Mouse (Mus musculus) embryonic facial prominence, embryonic 14.5 days (tissue): Measurements from ENCODE around the gene Cdc42ep2. TPM values are rescaled to one million over a fixed set of nuclear protein-coding genes. Genes with fewer than 3 reads are reported as not detected.

ENCODE experiments used
- ATAC-seq: fragments of 200-750 bp; cut with Nextera tagmentation; 2 replicates; pipeline ENCODE4 v1.8.0; 2017; ENCODE audit warnings: low read depth, moderate number of reproducible peaks, moderate TSS enrichment
- DNase-seq: peaks from one replicate; pipeline ENCODE4 v3.0.0-alpha.2; 2015; ENCODE audit warnings: low spot score
- H3K27ac ChIP-seq: fragments of 300-500 bp; sonication (generic); replicated peaks from 2 replicates; pipeline ENCODE4 v1.5.1; 2014; ENCODE audit warnings: low read depth, mild to moderate bottlenecking, low read length, moderate library complexity
- H3K27me3 ChIP-seq: fragments of 300-500 bp; sonication (generic); replicated peaks from 2 replicates; pipeline ENCODE4 v1.6.1; 2014; ENCODE audit warnings: low read length; ENCODE audit not compliant: control insufficient read depth, insufficient read depth
- H3K36me3 ChIP-seq: fragments of 300-500 bp; sonication (generic); 2 replicates; pipeline ENCODE4 v1.6.1; 2014; ENCODE audit warnings: low read length, mixed read lengths; ENCODE audit not compliant: control insufficient read depth, insufficient read depth
- H3K4me1 ChIP-seq: fragments of 300-500 bp; sonication (generic); 2 replicates; pipeline ENCODE4 v1.6.1; 2014; ENCODE audit warnings: antibody characterized with exemption, low read length; ENCODE audit not compliant: control insufficient read depth, insufficient read depth
- H3K4me2 ChIP-seq: fragments of 300-500 bp; sonication (generic); 2 replicates; pipeline ENCODE4 v1.6.1; 2014; ENCODE audit warnings: low read depth, mild to moderate bottlenecking, low read length, moderate library complexity, mixed read lengths
- H3K4me3 ChIP-seq: fragments of 300-500 bp; sonication (generic); 2 replicates; pipeline ENCODE4 v1.5.1; 2014; ENCODE audit warnings: low read depth, mild to moderate bottlenecking, low read length
- H3K9ac ChIP-seq: fragments of 300-500 bp; sonication (generic); 2 replicates; pipeline ENCODE4 v1.6.1; 2014; ENCODE audit warnings: low read depth, mild to moderate bottlenecking, low read length, moderate library complexity, mixed read lengths
- H3K9me3 ChIP-seq: fragments of 300-500 bp; sonication (generic); 2 replicates; pipeline ENCODE4 v1.6.1; 2016; ENCODE audit warnings: low read length; ENCODE audit not compliant: control insufficient read depth
- WGBS: fragments of 180-500 bp; shearing (Covaris S2); extraction: QIAGEN DNeasy Blood & Tissue Kit; methylation state at CpG from one replicate; pipeline ENCODE4 v1.1.7; 2014; 5-methylcytosine and 5-hydroxymethylcytosine counted together
- polyA plus RNA-seq: library from polyadenylated mRNA; unstranded; fragments of >200 nt; fragmentation: Nextera tagmentation; extraction: Ambion mirVana; gene quantifications from 2 replicates; pipeline ENCODE4 v1.2.1, GENCODE M21; 2014

Cdc42ep2 gene
- polyA plus RNA-seq, 1 experiment from 2014 or later: 16.2 TPM

DNA sequence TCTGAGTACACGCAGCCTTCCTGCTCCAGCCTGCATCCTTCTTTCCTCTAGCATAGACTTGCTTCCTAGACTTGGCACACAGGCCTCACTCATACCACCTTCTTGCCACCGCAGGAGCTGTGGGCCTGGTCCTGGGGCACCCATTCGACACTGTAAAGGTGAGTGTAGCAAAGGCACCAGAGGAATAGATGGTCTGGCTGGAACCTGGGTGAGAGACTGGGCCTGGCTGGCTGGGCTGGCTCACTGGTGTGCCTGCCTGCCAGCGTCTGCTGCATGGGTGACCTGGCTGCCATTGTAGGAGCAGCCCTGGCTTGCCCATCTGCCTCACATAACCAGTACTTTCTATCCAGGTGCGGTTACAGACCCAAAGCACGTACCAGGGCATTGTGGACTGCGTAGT lies 44.9 kb downstream of the Cdc42ep2 start:
- no peak overlapping the region for H3K27ac ChIP-seq
- 96% methylated on average over 7 of the region's 7 CpGs for WGBS

DNA sequence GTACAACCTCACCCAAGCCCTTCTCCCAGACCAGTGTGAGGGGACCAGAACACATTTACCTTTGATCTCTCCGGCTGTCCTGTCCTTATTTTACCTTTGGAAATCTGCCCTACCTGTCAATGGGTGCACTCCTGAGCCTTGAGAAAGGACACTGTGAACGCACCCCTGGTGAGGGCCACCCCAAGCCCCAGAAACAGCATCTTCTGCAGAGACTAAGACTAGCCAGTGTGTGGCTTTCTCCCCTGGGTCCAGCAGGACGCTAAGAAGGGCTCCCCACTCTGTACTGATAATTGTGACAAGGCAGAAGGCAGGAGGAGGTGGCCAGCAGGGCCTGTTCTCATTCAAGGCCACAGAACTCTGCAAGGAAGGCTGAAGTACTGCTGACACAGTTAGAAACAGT lies 45.7 kb downstream of the Cdc42ep2 start:
- no peak for ATAC-seq
- Histone ChIP-seq H3K9ac (no peak overlapping the region), H3K4me1 (peaks cover 7% of the 10 kb centered on the region; the same call in 1 of the 2 replicates), H3K27me3 (no peaks in the 10 kb centered on the region), H3K36me3 (no peaks in the 10 kb centered on the region), H3K4me3 (no peak overlapping the region), H3K9me3 (no peaks in the 10 kb centered on the region), H3K27ac (no peak overlapping the region), H3K4me2 (no peak overlapping the region)
- WGBS: 65% methylated on average over 3 of the region's 3 CpGs
- no peak for DNase-seq

More for the DNA sequence above, 44.9 kb downstream of the Cdc42ep2 start:
- H3K9me3 ChIP-seq: no peaks in the 10 kb centered on the region
- 0 out of 2 replicates have a peak, but pooled peaks cover 3% of the 10 kb centered on the region for H3K4me1 ChIP-seq
- ATAC-seq: no peak
- no peaks in the 10 kb centered on the region for H3K36me3 ChIP-seq
- no peaks in the 10 kb centered on the region for H3K27me3 ChIP-seq
- DNase-seq: no peak
- H3K9ac ChIP-seq: no peak overlapping the region
- no peak overlapping the region for H3K4me3 ChIP-seq
- no peak overlapping the region for H3K4me2 ChIP-seq

DNA sequence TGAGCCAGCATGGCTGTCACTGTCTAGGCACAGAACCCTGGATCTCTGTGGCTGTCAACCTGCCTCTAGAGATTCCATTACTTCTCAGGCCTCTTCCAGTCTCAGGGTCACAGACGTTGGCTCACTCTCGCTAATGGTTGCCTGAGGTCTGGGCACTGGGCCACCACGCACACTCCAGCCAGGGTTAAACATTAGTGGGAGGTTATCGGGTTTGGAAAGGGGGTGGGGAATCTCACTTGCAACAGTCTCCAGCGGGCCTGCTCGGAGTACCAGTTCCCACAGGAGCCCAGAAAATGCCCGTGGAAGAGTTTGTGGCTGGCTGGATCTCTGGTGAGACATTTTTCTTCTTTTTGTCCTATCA lies 46.3 kb downstream of the Cdc42ep2 start:
- no peak for ATAC-seq
- no peak overlapping the region for H3K9ac ChIP-seq
- no peaks in the 10 kb centered on the region for H3K27me3 ChIP-seq
- no peak for DNase-seq
- no peaks in the 10 kb centered on the region for H3K9me3 ChIP-seq
- no peak overlapping the region for H3K27ac ChIP-seq
- no peak overlapping the region for H3K4me2 ChIP-seq
- 61% methylated on average over 7 of the region's 7 CpGs for WGBS
- peaks cover 10% of the 10 kb centered on the region; the same call in 1 of the 2 replicates for H3K4me1 ChIP-seq
- H3K4me3 ChIP-seq: no peak overlapping the region
- H3K36me3 ChIP-seq: no peaks in the 10 kb centered on the region

- 43% methylated on average over 15 of the region's 15 CpGs for WGBS
- Histone ChIP-seq H3K9ac (no peak within 1 kb of the TSS), H3K4me3 (no peak within 1 kb of the TSS), H3K4me1 (peaks cover 10% of the 10 kb centered on the region; the same call in 1 of the 2 replicates), H3K27ac (peak within 1 kb of the TSS; percentile 52), H3K36me3 (no peaks in the 10 kb centered on the region), H3K4me2 (peak within 1 kb of the TSS; percentile 8; the same call in 1 of the 2 replicates), H3K27me3 (no peaks in the 10 kb centered on the region), H3K9me3 (no peaks in the 10 kb centered on the region)
- ATAC-seq: peak; percentile 59
- peak; percentile 80 for DNase-seq
Observed at GRCm38 (mm10) chr19:5877618-5878361, 46.8 kb downstream of the Cdc42ep2 start, which contains the start of gene Slc25a45. Slc25a45 (plus strand) TSS chr19:5877808.

DNA sequence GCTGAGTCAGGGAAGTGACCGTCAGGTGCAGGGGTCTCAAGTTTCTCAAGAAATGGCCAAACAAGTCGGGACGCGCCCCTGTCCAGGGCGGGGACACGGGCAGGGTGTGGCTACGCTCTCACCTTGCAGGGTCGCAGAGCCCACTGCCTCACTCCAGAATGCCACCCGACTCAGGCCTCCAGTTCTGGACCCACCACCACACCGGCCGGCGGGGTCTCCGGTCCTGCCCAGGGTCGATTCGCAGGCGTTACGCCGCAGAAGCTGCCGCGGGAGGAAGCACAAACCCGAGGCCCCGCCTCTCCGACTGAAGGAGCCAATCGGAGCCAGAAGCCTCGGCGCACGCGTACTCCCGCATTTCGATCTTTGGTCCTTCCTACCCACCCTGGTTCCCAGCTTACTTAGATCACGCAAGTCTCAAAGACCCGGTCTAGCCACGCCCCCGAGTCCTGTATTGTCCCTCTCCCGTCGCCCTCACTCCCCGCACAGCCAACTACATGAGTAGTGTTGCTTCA lies 49.6 kb downstream of the Cdc42ep2 start, which contains the start of gene Frmd8:
Frmd8 (minus strand) TSS at position 306 of the 512 bp plus-strand sequence.
- Histone ChIP-seq H3K9me3 (no peaks in the 10 kb centered on the region), H3K4me2 (peak within 1 kb of the TSS; percentile 92), H3K4me1 (peaks cover 20% of the 10 kb centered on the region; the same call in 1 of the 2 replicates), H3K9ac (peak within 1 kb of the TSS; percentile 77), H3K4me3 (peak within 1 kb of the TSS; percentile 74), H3K27ac (peak within 1 kb of the TSS; percentile 61; the same call in 1 of the 2 replicates), H3K27me3 (no peaks in the 10 kb centered on the region), H3K36me3 (0 out of 2 replicates have a peak, but pooled peaks cover 4% of the 10 kb centered on the region)
- DNase-seq (peak; percentile 97), ATAC-seq (peak; percentile 92)
- WGBS: 0% methylated on average over 24 of the region's 37 CpGs

- no peaks in the 10 kb centered on the region for H3K9me3 ChIP-seq
- H3K4me3 ChIP-seq: peak overlapping the region; percentile 74
- DNase-seq (no peak), ATAC-seq (no peak)
- no peak overlapping the region for H3K27ac ChIP-seq
- 9% methylated on average over 13 of the region's 13 CpGs for WGBS
- peaks cover 20% of the 10 kb centered on the region; the same call in 1 of the 2 replicates for H3K4me1 ChIP-seq
- peak overlapping the region; percentile 92 for H3K4me2 ChIP-seq
- H3K36me3 ChIP-seq: 0 out of 2 replicates have a peak, but pooled peaks cover 4% of the 10 kb centered on the region
- H3K27me3 ChIP-seq: no peaks in the 10 kb centered on the region
- peak overlapping the region; percentile 77 for H3K9ac ChIP-seq
Observed at GRCm38 (mm10) chr19:5874391-5874968, 50.1 kb downstream of the Cdc42ep2 start.

DNA sequence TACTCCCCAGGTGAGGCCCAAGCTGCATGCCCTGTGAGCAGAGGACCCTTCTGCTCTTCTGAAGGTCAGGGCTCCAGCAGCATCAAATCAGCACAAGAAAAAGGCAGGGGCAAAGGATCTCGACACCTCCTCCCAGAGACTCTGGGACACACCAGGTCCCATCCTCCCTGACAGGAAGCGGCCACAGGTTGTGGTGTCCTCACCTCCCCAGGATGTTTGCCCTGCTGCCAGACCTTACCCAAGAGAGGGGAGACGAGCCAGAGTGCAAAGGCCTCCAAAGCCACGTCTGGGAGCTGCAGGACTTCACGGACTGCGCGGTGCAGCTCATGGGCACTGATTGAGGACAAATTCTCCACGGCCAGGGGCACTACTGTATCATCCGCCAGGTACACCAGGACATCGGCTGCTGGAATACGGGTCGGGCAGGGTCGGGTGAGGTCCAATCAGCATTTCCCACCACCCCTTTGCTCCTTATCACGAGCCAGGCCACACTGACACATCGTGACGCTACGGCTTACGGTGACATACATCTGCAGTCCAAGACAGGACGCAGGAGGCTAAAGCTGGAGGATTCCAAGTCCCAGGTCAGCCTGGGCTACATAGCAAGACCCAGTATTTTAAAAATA lies 51.6 kb downstream of the Cdc42ep2 start:
- no peak overlapping the region for H3K4me3 ChIP-seq
- no peak for ATAC-seq

DNA sequence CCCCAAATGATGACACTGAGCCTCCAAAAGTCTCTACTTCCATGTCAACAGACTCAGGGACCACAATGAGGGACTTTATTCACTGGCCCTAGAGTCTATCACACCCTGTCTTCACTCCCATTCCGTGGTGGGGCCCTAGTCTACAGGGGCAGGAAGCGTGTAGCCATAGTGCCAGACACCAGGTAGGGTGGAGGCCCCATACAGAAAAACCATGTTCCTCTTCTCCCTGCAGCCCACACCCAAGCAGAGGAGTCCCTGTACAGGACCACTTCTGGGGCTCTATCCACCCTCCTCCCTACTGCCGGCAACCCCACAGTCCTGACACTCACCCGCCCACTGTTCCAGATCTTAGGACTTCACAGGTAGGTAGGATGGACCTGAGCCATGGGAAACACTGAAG lies 52.1 kb downstream of the Cdc42ep2 start:
- no peak overlapping the region for H3K4me2 ChIP-seq
- H3K9ac ChIP-seq: no peak overlapping the region
- H3K9me3 ChIP-seq: no peaks in the 10 kb centered on the region
- H3K27ac ChIP-seq: no peak overlapping the region
- peaks cover 20% of the 10 kb centered on the region; the same call in 1 of the 2 replicates for H3K4me1 ChIP-seq
- 93% methylated on average over 4 of the region's 4 CpGs for WGBS
- H3K4me3 ChIP-seq: no peak overlapping the region
- DNase-seq (no peak), ATAC-seq (no peak)
- peaks cover 21% of the 10 kb centered on the region; the same call in 1 of the 2 replicates for H3K36me3 ChIP-seq
- H3K27me3 ChIP-seq: no peaks in the 10 kb centered on the region

More for the DNA sequence above, 51.6 kb downstream of the Cdc42ep2 start:
- Histone ChIP-seq H3K36me3 (peaks cover 16% of the 10 kb centered on the region; the same call in 1 of the 2 replicates), H3K9ac (no peak overlapping the region), H3K27ac (no peak overlapping the region), H3K9me3 (no peaks in the 10 kb centered on the region), H3K4me1 (peaks cover 20% of the 10 kb centered on the region; the same call in 1 of the 2 replicates), H3K4me2 (no peak overlapping the region), H3K27me3 (no peaks in the 10 kb centered on the region)
- no peak for DNase-seq
- 86% methylated on average over 19 of the region's 19 CpGs for WGBS
